Mouse (Mus musculus) neural tube, embryonic 13.5 days (tissue): ENCODE results near the gene Prr30. TPM values are rescaled to one million over a fixed set of nuclear protein-coding genes. Genes with fewer than 3 reads are reported as not detected.
"Not testable (repeated sequence)": the region's sequence is repeated elsewhere in the genome, so short reads cannot be mapped to it uniquely, and the experiment has no call there.

Experiments used
- ATAC-seq: fragments of 200-750 bp; cut with Nextera tagmentation; 2 replicates; pipeline ENCODE4 v1.8.0; 2017; ENCODE audit warnings: low read depth, mild to moderate bottlenecking, moderate TSS enrichment, moderate library complexity
- H3K27ac ChIP-seq: fragments of 300-500 bp; sonication (generic); replicated peaks from 2 replicates; pipeline ENCODE4 v1.5.1; 2015; ENCODE audit warnings: moderate library complexity, mild to moderate bottlenecking, inconsistent platforms
- H3K27me3 ChIP-seq: fragments of 300-500 bp; sonication (generic); 2 replicates; pipeline ENCODE4 v1.6.1; 2015; ENCODE audit warnings: mild to moderate bottlenecking, inconsistent platforms
- H3K36me3 ChIP-seq: fragments of 300-500 bp; sonication (generic); 2 replicates; pipeline ENCODE4 v1.6.1; 2015; ENCODE audit warnings: mild to moderate bottlenecking, inconsistent platforms
- H3K4me1 ChIP-seq: fragments of 300-500 bp; sonication (generic); replicated peaks from 2 replicates; pipeline ENCODE4 v1.6.1; 2015; ENCODE audit warnings: inconsistent platforms
- H3K4me2 ChIP-seq: fragments of 300-500 bp; sonication (generic); 2 replicates; pipeline ENCODE4 v1.6.1; 2015; ENCODE audit warnings: inconsistent platforms, mild to moderate bottlenecking, moderate library complexity
- H3K4me3 ChIP-seq: fragments of 300-500 bp; sonication (generic); 2 replicates; pipeline ENCODE4 v1.5.1; 2015; ENCODE audit warnings: mild to moderate bottlenecking, inconsistent platforms
- H3K9ac ChIP-seq: fragments of 300-500 bp; sonication (generic); 2 replicates; pipeline ENCODE4 v1.6.1; 2015; ENCODE audit warnings: moderate library complexity, mild to moderate bottlenecking, inconsistent platforms
- H3K9me3 ChIP-seq: fragments of 300-500 bp; sonication (generic); 2 replicates; pipeline ENCODE4 v1.6.1; 2016; ENCODE audit warnings: inconsistent platforms
- WGBS: fragments of 180-500 bp; shearing (Covaris S2); methylation state at CpG from one replicate; pipeline ENCODE4 v1.1.7; 2015; 5-methylcytosine and 5-hydroxymethylcytosine counted together
- polyA plus RNA-seq: library from polyadenylated mRNA; unstranded; fragments of >200 nt; fragmentation: Nextera tagmentation; extraction: Ambion mirVana; gene quantifications from 2 replicates; pipeline ENCODE4 v1.2.1, GENCODE M21; 2015

The Prr30 gene
- polyA plus RNA-seq, result not detected in 2 replicates

- 75% methylated on average over 4 of the region's 4 CpGs for WGBS
- H3K4me1 ChIP-seq, result no peaks in the 10 kb centered on the region
- no peak within 1 kb of the TSS for H3K27ac ChIP-seq
- no peaks in the 10 kb centered on the region for H3K9me3 ChIP-seq
- H3K27me3 ChIP-seq, result no peaks in the 10 kb centered on the region; the same call in 1 of the 2 replicates
- no peaks in the 10 kb centered on the region for H3K36me3 ChIP-seq
- no peak within 1 kb of the TSS for H3K4me3 ChIP-seq
- no peak for ATAC-seq
- H3K9ac ChIP-seq, result no peak within 1 kb of the TSS
- no peak within 1 kb of the TSS for H3K4me2 ChIP-seq
These were observed at the start of gene Prr30 for GRCm38 (mm10) chr14:101200230-101200629. Gene Prr30 (minus strand): TSS chr14:101200330.

DNA sequence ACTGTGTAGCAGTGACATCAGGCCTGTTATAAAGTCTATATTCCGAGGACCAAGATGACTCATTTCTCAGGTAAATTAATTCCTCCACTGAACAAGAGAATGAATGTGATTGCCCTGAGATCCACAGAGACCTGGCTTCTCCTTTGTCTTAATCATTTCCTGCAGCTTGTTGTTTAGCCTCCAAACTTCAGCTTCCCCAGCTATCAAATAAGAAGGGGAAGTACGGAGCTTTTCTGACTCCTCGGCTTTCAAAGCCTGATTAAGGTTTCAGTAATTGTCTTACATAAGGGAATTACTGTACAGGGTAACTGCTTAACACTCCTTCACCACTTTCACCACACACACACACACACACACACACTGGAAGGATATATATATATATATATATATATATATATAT is 46.7 kb upstream of the Prr30 start:
- peaks cover 15% of the 10 kb centered on the region for H3K9me3 ChIP-seq
- H3K27me3 ChIP-seq, result no peaks in the 10 kb centered on the region
- H3K27ac ChIP-seq, result no peak overlapping the region
- H3K36me3 ChIP-seq, result no peaks in the 10 kb centered on the region
- WGBS, result 79% methylated on average over 3 of the region's 3 CpGs
- peaks cover 10% of the 10 kb centered on the region for H3K4me1 ChIP-seq
- H3K4me2 ChIP-seq, result no peak overlapping the region
- no peak overlapping the region for H3K9ac ChIP-seq
- H3K4me3 ChIP-seq, result no peak overlapping the region
- no peak for ATAC-seq

- Histone ChIP-seq H3K9me3 (peaks cover 5% of the 10 kb centered on the region; the same call in 1 of the 2 replicates), H3K9ac (no peak overlapping the region), H3K4me3 (no peak overlapping the region), H3K4me2 (no peak overlapping the region), H3K36me3 (no peaks in the 10 kb centered on the region), H3K27ac (no peak overlapping the region), H3K27me3 (no peaks in the 10 kb centered on the region), H3K4me1 (peaks cover 10% of the 10 kb centered on the region)
- WGBS, result 42% methylated on average over 7 of the region's 7 CpGs
- ATAC-seq, result peak; percentile 61; the same call in 1 of the 2 replicates
These were observed 45.6 kb upstream of the Prr30 start for GRCm38 (mm10) chr14:101245706-101246105.

DNA sequence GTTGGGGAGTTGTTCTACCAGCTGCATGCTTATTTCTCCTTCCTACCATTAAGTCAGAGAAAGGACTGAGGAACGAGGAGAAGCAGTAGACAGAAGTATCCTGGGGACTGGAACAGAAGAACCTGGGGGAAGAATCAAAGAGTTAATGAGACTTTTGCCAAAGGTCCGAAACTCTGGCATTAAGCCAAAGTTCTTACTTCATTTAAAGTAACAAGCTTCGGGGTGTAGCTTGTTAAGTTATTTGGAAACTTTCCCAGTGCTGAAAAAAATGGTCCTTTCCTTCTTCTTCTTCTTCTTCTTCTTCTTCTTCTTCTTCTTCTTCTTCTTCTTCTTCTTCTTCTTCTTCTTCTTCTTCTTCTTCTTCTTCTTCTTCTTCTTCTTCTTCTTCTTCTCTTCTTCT is 44.3 kb upstream of the Prr30 start:
- WGBS, result 66% methylated on average over 3 of the region's 3 CpGs
- H3K36me3 ChIP-seq, ATAC-seq, H3K9me3 ChIP-seq, H3K27me3 ChIP-seq, H3K4me1 ChIP-seq, H3K4me2 ChIP-seq, H3K4me3 ChIP-seq, H3K9ac ChIP-seq, H3K27ac ChIP-seq: not testable (repeated sequence)

DNA sequence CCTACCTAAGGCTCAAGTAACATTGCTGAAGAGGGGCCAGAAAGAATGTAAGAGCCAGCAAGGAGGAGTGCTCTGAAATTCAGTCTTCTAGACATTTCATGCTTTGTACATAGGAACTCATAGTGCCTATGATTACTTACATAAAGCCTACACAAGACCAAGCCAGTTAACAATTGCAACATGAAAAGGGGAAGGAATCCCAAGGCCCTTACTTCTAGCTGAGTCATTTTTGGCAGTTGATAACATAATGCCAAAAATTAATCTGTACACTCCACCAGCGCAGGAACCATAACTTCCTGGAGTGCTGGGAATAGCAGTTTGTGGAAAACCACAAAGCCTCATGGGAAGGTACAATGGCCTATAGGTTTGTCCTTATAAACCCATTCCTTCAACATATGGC is 37.8 kb upstream of the Prr30 start:
- ATAC-seq, result no peak
- Histone ChIP-seq H3K9ac (no peak overlapping the region), H3K27me3 (no peaks in the 10 kb centered on the region), H3K27ac (no peak overlapping the region), H3K36me3 (no peaks in the 10 kb centered on the region), H3K4me3 (no peak overlapping the region), H3K9me3 (no peaks in the 10 kb centered on the region), H3K4me1 (no peaks in the 10 kb centered on the region), H3K4me2 (no peak overlapping the region)
- WGBS, result 97% methylated on average over 1 of the region's 1 CpGs

- no peak overlapping the region for H3K4me2 ChIP-seq
- no peaks in the 10 kb centered on the region for H3K27me3 ChIP-seq
- no peaks in the 10 kb centered on the region for H3K4me1 ChIP-seq
- H3K36me3 ChIP-seq, result no peaks in the 10 kb centered on the region
- ATAC-seq, result peak; percentile 71; the same call in 1 of the 2 replicates
- H3K4me3 ChIP-seq, result no peak overlapping the region
- WGBS, result 35% methylated on average over 4 of the region's 4 CpGs
- H3K9me3 ChIP-seq, result no peaks in the 10 kb centered on the region
- no peak overlapping the region for H3K27ac ChIP-seq
- H3K9ac ChIP-seq, result no peak overlapping the region
These were observed 28.9 kb upstream of the Prr30 start for GRCm38 (mm10) chr14:101229068-101229467.

DNA sequence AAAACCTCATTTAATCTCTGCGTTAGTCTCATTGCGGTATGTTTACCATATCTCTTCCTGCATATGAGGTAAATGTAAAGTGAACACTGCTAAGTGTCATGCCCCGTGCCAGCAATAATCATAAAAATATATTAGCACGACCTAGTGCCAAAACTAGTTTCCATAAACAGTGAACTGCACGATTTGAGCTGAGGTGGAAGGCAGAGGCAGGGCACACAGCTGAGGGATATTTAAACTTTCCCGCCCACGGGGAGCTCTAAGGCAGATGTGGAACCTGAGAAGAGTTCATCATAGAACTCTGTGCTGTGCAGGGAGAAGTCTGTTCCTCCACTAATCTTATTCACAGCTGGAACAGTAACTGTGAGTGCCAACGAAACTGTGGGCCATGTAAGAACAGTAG is 22.2 kb upstream of the Prr30 start:
- Histone ChIP-seq H3K4me1 (no peaks in the 10 kb centered on the region), H3K4me2 (no peak overlapping the region), H3K27me3 (no peaks in the 10 kb centered on the region), H3K4me3 (no peak overlapping the region), H3K36me3 (no peaks in the 10 kb centered on the region), H3K9me3 (no peaks in the 10 kb centered on the region), H3K27ac (no peak overlapping the region), H3K9ac (no peak overlapping the region)
- WGBS, result 75% methylated on average over 8 of the region's 8 CpGs
- no peak for ATAC-seq

DNA sequence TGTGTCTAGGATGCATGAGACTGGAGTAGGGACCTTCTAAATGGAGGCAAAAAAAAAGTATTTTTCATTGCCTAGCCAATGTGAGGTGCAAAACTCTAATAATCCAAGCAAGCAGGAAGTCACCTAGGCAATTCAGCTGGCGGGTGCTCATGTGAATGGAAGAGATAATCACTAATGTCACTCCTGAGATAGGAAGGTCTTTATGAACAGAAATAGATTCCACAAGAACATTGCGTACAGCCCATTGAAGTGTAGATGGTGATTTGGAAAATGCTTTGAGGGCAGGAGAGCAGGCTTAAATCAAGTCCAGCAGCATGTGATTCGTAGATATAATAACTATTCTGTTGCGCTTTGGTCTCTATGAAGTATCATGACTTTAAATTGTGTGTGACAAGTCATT is 27.9 kb downstream of the Prr30 start:
- H3K27me3 ChIP-seq, result no peaks in the 10 kb centered on the region
- 87% methylated on average over 4 of the region's 4 CpGs for WGBS
- no peak overlapping the region for H3K27ac ChIP-seq
- H3K4me2 ChIP-seq, result no peak overlapping the region
- no peaks in the 10 kb centered on the region for H3K36me3 ChIP-seq
- no peak for ATAC-seq
- no peak overlapping the region for H3K9ac ChIP-seq
- H3K9me3 ChIP-seq, result no peaks in the 10 kb centered on the region
- no peak overlapping the region for H3K4me3 ChIP-seq
- no peaks in the 10 kb centered on the region for H3K4me1 ChIP-seq
